Mouse (Mus musculus) right cerebral cortex, postnatal 25 days (tissue): ENCODE results near the gene Cpeb4.
"Not testable (repeated sequence)": the region's sequence is repeated elsewhere in the genome, so short reads cannot be mapped to it uniquely, and the experiment has no call there.

Experiments
- DNase-seq: peaks from one replicate; pipeline ENCODE4 v3.0.0; 2022

The Cpeb4 gene

GRCm38 (mm10) chr11:31981830-31982229 is 109.8 kb downstream of the Cpeb4 start:
- DNase-seq = no peak

DNA sequence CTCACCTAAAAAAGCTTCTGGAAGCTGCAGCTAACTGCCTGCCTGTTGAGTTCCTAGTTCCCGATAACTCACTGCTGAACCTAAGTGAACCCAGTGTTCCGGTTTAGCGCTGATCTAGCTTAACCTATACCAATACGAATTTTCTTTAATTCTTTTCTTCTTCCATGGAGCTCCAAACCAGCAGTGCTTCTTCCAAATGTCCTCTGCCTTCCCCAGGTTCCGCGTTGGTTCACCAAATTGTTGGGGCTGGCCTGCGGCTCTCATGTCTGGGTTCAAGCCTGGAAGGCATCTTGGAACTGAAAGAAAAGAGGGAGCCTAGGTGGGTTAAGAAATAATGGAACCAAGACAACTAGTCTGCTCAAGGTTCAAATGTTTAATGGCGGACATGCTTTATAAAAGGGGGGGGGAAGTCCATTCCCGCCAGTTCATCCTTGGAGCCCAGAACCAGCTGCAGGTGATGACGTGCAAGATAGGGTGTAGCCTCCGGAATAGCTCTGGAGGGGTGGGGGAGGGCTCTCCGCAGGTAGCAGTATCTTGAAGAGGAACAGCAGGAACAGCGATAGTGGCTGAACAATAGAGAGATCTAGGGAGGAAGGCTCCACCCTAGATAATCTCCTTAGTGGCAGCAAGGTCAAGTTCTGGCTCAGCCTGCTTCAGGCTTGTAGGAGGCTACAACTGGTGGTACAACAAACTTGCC is 110.4 kb downstream of the Cpeb4 start:
- DNase-seq = not testable (repeated sequence)

DNA sequence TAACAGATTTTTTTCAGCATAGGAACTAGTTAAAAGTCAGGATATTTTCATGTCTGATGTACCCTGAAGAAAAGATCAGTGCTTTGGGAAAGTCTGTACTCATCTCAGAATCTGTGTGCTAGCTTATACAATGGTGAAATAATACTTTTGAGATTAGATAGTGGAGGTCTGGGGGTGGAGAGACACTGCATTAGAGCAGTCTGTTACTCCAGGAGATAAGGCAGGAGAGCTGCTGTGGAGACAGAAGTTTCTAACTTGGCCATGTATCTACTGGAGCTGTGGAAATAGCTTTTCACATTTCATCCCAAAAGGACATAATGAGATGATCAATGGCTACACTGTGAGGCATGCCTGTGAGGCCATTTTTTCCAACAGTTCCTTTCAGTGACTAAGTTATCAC is 111.2 kb downstream of the Cpeb4 start:
- DNase-seq = no peak

DNA sequence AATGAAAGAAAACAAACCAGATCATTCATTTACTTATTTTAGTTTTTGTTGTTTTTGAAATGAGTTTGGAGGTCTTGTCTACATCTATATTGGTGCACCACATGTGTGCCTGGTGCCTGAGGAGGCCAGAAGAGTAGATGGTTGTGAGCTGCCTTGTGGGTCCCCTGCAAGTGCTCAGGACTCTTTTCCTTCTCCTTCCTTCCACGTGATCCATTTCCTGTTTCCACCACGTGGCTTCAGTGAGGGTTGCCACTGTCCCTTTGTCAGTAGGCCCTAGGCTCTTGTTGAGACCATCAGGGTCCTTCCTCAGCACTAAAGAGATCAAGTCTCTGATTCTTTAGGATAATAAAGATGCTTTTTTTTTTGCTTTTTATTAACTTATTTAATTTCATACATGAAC is 112.8 kb downstream of the Cpeb4 start:
- DNase-seq = no peak
